Mouse (Mus musculus) urinary bladder, postnatal 25 days (tissue): Measurements from ENCODE around the gene Vps29.
"Not testable (repeated sequence)": the region's sequence is repeated elsewhere in the genome, so short reads cannot be mapped to it uniquely, and the experiment has no call there.

ENCODE experiments used
- DNase-seq: peaks from one replicate; pipeline ENCODE4 v3.0.0; 2022; ENCODE audit warnings: low spot score

Vps29 gene

GRCm38 (mm10) chr5:122353807-122354491, at the start of gene Vps29, which contains the start of gene Rad9b:
Gene Vps29 (plus strand): TSS chr5:122354369.
Gene Rad9b (minus strand): TSS chr5:122354233.
- DNase-seq = peak; percentile 98

- no peak for DNase-seq
Observed at GRCm38 (mm10) chr5:122304541-122304940, 49.6 kb upstream of the Vps29 start.

- no peak for DNase-seq
Observed at GRCm38 (mm10) chr5:122305472-122305871, 48.7 kb upstream of the Vps29 start.

- no peak for DNase-seq
Observed at GRCm38 (mm10) chr5:122306536-122306935, 47.6 kb upstream of the Vps29 start.

GRCm38 (mm10) chr5:122310699-122311098, 43.5 kb upstream of the Vps29 start:
- DNase-seq = no peak

GRCm38 (mm10) chr5:122311692-122312091, 42.5 kb upstream of the Vps29 start:
- no peak for DNase-seq

GRCm38 (mm10) chr5:122312346-122312745, 41.8 kb upstream of the Vps29 start:
- no peak for DNase-seq

DNA sequence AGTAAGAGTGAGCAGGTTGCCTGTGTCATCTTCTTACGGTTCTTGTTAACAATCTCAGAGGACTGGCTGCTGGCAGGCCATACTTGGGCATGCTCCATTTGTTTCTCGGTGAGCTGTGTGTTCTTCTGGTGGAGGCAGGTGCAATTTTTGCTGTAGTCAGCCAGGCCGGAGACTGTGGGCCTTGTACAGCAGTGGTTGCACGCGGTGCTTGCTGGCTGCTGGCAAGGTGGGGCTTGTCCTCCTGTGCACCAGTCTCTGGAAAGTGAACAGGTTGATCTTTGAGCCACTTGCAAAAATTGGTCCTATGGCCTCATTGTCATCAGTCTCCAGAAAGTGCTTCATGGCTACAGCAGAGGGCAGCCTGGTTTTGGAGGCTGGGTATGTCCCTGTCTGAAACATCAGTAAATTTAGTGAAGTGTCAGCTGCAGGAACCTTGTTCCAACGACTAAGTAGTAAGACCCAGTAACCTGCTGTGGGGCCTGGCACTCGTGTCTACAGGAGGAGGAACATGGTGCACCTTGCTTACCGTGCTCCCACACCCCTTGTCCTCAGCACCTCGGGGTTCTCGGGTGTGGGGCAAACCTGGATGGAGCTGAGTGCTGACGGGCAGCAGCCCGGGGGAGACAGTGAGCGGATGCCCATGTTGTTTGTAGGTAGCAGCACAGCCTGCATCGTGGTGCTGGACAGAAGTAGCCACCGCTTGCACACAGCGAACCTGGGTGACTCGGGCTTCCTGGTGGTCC, 41.1 kb upstream of the Vps29 start:
- DNase-seq = no peak

DNA sequence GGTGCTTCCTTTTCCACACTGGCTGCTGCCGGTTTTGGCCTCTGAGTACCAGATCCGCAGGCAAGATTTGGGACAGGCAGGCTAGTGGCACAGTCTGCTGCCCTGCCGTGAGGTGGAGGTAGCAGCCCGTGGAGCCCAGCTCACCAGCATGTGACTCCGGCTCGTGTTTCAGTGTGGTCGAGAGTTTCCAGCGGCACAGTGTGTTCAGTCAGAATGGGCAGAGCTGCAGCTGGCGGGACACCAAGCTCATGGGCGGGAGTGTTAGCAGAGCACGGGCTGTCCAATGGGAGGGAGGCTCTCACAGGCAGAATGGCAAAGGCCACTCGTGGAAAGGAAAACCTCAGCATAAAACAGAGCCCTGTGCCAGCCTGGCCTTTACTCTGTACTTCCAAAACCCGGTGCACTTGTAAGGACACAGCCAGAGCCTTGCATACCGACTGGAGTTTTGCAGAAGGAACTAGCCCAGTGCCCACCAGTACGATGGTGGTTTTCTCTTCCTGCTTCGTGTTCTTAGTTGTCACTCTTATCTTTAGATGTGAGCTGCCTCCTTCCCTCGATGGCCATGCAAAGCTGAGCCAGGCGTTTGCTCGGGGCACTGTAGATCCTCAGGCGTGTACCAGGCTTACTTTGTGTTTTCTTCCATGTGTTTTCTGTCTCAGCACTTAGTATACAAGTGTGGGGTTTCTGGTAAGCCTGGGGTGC, 39.1 kb upstream of the Vps29 start:
- DNase-seq = peak; percentile 72

DNA sequence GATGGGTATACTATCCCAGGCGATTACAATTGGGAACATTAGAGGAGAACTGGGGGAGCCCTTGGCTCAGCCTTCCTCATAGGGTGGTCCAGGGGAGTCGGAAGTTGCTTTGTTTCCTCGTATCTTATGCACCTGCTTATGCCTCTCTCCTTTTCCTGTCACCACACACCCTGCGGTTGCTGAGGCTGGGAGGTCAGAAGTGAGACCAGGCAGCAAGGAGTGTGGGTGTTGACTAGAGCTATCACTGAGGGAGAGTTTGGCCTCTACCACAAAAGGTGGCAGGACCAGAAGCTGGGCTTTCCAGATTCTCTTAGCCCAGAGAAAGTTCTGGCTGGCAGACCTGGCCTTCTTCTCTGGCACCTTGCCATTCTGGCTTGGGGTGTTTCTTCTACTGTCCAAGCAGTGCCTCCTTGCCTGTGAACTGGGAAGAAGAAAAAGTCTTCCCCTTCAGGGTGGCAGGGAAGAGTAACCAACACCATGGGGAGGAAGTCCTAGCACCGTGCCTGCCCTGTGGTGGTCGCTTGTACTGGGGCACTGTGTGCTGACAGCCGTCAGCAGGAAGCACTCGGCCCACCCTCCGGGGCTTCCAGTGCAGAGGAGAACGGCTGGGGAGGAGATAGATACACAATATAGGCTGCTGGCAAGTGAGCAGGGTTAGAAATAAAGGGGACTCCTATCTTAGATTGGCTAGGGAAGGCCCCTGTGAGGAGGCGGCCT, 36.7 kb upstream of the Vps29 start:
- DNase-seq = no peak

GRCm38 (mm10) chr5:122318100-122318499, 36.1 kb upstream of the Vps29 start:
- no peak for DNase-seq

DNA sequence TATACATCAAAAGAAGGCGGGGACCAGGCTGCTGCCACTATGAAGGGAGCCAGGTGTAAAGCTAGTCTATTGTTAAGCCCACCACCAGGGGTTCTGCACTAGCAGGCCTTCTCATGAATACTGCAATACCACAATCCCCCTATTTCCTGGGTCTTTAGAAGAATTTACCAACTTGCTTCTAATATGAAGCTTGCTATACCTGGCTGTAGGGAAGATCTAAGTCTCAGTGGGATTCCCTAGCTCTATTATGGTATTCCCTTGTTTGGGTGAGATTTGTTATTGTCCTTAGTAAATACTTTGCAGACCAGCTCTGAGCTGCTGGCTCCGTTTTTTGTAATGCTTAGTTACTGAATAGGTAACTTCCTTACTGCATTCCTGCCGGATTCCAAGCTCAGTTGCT, 35.2 kb upstream of the Vps29 start:
- DNase-seq = not testable (repeated sequence)

GRCm38 (mm10) chr5:122319474-122320204, 34.5 kb upstream of the Vps29 start:
- DNase-seq = no peak

DNA sequence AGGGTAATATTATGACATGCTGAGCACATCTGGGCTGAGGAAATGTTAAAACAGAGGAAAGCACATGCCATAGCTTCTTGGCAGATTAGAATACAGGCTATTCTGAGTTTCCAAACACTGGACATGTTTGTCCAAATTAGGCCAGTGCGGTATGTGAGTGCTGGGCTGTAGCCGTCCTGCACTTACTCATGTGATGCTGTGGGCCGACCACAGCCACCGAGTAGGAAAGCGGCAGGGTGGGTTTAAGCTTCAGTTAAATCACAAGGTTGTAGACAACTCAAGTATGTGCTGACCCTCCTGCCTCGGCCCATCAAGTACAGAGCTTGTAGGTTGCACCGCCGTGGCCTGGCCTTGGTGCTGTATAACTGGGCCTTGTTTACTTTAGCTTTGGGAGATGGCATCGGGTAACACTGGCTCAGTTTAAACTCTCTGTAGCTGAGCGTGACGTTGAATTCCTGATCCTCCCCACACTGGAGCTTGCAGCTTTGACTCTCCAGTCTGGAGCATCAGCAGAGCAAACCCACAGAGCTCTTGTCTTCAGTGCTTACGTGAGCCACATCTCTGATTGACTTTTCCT, 33.9 kb upstream of the Vps29 start:
- DNase-seq = no peak

DNA sequence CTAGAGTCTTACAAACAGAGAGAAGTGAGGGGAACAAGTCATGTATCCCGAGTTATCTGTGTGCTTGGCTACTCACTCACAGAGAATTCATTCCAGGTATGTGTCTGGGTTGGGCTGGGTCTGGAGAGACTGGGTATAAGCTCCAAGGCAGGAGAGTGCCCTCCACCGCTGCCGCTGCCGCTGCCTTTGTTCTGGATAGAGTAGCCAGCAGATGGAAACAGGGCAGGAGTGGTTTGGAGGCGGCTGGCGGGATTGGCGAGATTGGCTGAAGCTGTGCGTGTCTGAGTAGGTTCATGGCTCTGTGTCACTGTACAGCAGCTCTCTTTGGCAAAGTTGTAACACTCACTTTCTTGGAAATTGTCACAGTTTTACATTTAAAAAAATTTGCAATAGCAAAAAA, 30.6 kb upstream of the Vps29 start:
- DNase-seq = no peak

GRCm38 (mm10) chr5:122324608-122325431, 29.3 kb upstream of the Vps29 start:
- no peak for DNase-seq

GRCm38 (mm10) chr5:122325477-122325876, 28.7 kb upstream of the Vps29 start:
- no peak for DNase-seq

GRCm38 (mm10) chr5:122327283-122327682, 26.9 kb upstream of the Vps29 start:
- no peak for DNase-seq

GRCm38 (mm10) chr5:122330269-122330668, 23.9 kb upstream of the Vps29 start:
- DNase-seq = no peak

- DNase-seq = no peak
Observed at GRCm38 (mm10) chr5:122334682-122335081, 19.5 kb upstream of the Vps29 start.
